Mouse (Mus musculus): Measurements from ENCODE around the gene Ppcdc.

- TF ChIP-seq EP300 (IDR thresholded peaks at IDR 0.05; ENCODE audit: low read length) (no peak), RCOR1 (conservative IDR thresholded peaks at IDR 0.05; ENCODE audit: low read depth, low read length) (no peak), ZC3H11A (IDR thresholded peaks at IDR 0.05; ENCODE audit: low read depth, low read length) (no peak), USF1 (IDR thresholded peaks at IDR 0.05; ENCODE audit: low read depth, low read length) (no peak), POLR2A (IDR thresholded peaks at IDR 0.05; ENCODE audit: low read depth, low read length) (no peak), NRF1 (IDR thresholded peaks at IDR 0.05; ENCODE audit: low read depth, low read length) (no peak), CTCF (conservative IDR thresholded peaks at IDR 0.05 in 1 of 2, IDR thresholded peaks at IDR 0.05 in 1 of 2; ENCODE audit: low read depth in 2 of 2, low read length in 2 of 2) (no peak), USF2 (conservative IDR thresholded peaks at IDR 0.05; ENCODE audit: low read depth, low read length) (no peak)
These were observed 26.2 kb upstream of the Ppcdc start for GRCm38 (mm10) chr9:57466101-57466500.
